Mouse (Mus musculus) hematopoietic stem cell, adult 5-6 weeks (primary cell): ENCODE results near the gene Pstpip1. TPM values are rescaled to one million over a fixed set of nuclear protein-coding genes. Genes with fewer than 3 reads are reported as not detected.

Source experiments
- ATAC-seq, 2 experiments: fragments of 125-278 bp in 1 of 2; replicated peaks in 1 of 2; 2 replicates each; pipeline ENCODE4 v1.8.0; 2016 to 2017; ENCODE audit warnings: inconsistent platforms in 2 of 2, mild to moderate bottlenecking in 2 of 2, moderate number of reproducible peaks in 2 of 2, low read depth in 1 of 2, moderate TSS enrichment in 1 of 2; ENCODE audit not compliant: low FRiP score in 2 of 2, poor library complexity in 2 of 2, severe bottlenecking in 2 of 2, insufficient read depth in 1 of 2, low TSS enrichment in 1 of 2
- total RNA-seq: library from RNA; stranded (forward); fragments of 172-1452, 232-1000 nt; gene quantifications from 2 replicates; pipeline ENCODE4 v1.2.3, GENCODE M21; 2017

Gene Pstpip1
- total RNA-seq, 1 experiment from 2014 or later, result 109 TPM

DNA sequence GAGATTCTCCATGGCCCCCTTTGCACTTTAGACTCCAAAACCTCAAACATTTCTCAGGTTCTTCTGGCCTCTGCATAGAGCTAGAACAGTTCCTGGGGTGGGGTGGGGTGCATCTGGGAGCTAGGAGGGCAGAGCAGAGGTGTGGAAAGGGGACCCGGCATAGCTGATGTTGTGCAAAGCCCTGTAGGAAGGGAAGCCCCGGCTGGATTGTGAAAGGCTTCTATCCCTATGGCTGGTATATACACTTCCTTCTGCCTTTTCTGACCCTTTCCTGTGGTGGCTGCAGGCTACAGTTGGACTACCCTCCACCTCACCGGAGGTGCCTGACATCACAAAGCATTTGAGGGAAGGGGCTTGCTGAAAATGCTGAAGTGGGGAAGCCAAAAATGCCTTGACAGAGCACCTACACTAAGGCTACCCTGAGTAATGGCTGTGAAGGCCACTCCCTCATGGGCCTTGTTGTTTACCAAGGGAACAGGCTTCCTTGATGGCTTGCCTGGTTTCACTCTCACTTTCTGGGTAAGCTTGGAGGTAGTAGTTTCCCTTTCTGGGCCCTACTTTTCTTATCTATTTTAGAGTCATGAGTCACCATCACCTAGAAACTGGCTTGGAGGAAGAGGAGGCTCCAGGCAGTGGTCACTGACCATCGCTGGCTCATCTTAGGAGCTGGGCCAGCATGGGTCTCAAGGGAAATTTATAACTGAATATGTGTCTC lies 8.0 kb downstream of the Pstpip1 start:
- peak; percentile 33 to 45; a peak in 3 of 4 replicates for ATAC-seq

DNA sequence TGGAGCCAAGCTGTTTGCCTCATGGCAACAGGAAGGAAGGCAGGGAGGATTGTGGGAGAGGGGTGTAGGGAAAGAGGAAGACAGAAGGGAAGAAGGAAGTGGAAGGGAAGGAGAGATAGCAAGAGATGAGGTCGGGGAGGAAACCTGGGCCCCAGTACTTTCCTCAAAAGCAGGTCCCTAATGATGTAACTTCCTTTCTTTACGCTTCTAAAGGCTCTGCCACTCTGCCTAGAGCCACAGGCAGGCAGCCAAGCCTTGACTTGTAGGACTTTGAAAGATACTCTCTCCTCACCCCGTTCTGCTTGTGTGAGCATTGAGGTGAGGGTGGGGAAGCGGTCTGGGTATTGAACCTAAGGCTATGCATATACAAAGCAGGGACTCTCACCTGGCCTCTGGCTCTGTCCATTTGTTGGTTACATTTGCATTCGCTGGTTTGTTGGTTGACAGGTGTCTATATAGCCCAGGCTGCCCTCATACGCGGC lies 10.3 kb downstream of the Pstpip1 start:
- peak; percentile 36 to 68 for ATAC-seq

DNA sequence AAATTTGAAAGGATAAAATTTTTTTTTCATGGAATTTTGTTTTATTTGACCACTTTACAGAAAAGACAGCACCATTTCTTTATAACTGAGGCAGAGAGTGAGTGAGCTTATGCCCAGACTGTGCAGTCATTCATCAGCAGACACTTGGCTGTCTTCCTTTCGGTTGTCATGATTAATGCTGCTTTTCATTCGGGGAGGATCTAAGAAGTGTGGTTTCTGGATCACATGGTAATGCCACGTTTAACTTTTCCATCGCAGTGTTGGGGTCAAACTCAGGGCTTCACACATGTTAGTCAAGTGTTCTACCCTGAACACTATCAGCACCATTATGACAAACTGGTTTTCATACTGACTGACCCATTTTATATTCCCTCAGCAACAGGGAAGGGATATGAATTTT lies 11.3 kb downstream of the Pstpip1 start:
- no peak for ATAC-seq

DNA sequence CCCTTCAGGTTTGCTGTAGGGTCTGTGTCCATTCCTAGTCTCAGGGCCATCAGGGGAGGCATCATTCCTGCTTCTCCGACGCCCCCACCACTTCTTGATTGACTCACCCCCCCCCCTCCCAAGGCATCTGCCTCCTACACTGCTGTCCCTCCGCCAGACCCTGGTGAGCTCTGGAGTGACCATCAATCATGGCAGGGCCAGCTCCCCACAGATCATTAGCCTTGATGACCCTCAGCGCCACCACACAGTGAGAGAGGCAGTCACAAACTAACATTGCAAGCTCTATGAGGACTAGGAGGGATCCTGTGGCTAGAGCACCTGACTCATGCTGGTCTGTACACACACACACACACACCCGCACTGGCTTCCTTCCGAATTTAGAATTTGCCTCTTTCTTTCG lies 15.2 kb downstream of the Pstpip1 start:
- 0 out of 4 replicates have a peak, but pooled peaks of 1 of the 2 experiments have one; percentile 22 for ATAC-seq

DNA sequence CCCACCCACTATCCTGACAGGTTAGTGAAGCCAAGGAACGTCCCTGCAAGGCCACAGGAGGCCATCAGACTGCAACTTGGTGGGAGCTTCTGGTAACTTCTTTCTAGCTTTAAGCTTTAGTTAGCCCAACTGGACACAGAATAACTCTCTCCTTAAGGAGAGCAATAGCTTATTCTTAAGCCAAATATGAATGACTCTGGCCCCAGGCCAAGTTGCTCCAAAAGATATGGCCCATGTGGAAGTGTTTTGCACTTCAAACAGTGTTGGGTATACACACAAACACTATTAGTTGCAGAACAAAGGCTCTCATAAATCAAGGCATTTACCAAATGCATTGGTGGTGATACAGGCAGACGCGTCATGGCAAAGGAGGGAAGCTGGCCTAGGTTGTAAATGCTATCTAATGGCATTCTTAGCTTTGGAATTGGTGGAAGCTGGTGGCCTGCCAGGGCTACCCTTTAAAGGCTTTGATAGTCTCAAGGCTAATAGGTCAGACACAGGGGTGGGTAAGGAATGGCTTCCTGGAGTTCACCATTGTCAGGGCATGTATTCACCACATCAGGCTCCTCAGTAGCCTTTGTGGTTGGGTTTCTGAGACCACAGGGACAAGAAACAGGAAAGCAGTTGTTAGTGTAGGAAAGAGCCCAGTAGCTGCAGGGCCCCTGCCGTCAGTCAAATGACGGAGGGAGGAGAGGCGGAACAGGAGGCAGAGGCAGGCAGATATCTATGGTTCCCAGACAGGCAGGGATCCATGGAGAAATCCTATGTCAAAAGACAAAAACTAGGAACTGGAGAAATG lies 16.7 kb downstream of the Pstpip1 start:
- peak; percentile 51 to 60 for ATAC-seq

DNA sequence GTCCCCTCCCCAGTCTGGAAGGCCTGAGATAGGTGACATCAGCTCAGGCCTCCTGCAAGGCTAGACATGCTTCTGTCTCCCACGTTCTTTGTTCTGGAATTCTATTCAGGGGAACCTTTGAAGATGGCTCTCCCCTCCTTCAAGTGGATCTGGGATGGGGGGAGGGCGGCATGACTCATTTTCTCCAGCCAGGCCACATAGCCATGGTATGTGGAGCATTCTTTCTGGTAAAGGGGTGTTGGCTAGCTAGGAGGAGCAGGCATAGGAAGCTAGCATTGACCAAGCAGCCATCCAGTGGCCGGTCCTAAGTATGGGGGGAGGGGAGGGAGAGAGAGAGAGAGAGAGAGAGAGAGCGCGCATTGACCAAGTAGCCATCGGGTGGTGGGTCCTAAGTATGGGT lies 17.8 kb downstream of the Pstpip1 start:
- no peak for ATAC-seq

DNA sequence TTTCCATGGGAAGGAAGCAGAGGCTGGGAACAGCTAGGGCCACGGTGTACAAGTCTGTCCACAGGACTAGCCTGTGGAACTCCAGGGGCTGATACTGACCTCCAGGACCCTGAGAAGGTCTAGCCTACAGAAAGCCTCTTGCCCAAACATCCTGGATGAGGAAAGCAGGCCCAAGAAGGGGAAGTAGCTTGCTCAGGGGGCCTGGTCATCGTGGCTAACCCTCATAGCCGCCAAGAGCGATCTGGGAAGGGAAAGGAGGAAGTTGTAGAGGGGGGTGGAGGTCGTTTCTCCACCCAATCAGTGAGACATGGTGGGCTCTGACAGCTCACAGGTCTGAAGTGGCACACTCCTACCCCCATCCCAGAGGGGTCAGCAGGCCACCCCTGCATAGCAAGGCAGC lies 18.4 kb downstream of the Pstpip1 start:
- ATAC-seq, result peak; percentile 61 to 78

DNA sequence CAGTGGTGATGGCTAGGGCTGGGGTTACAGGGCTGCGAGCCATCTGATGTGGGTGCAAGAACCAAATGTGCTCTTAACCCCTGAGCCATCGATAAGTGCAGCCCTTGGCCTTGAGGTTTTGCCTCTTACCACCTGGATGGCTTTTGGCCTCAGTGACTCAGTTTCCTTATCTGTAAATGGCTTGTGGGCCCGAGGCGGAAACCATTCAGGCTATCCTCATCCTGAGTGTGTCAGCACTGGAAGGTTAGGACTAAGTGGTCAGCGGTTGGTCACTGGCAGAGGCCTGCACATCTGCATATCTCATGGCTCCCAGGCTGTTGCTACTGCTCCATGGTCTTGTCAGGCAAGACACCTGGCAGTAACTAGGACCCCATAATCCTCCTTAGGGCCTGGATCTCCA lies 28.3 kb downstream of the Pstpip1 start:
- no peak for ATAC-seq

DNA sequence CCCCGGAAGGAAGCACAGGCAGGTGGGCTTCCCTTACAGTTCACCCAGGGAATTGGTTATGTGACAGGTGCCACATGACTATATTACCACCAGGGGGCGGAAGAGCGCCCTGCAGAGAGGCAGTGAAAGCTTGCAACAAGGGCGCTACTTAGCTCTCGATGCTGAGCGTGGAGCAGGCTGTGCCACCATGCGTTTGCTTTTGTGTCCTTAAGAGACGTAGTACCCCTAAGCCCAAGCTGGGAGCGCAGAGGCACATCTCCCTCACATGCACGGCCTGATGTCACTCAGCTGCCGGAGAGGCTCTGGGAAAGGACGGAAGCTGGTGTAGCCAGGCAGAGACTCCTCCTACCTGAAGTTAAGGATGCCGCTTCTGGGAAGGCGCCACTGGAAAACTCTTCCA lies 28.8 kb downstream of the Pstpip1 start:
- ATAC-seq, result peak; percentile 72 to 93

DNA sequence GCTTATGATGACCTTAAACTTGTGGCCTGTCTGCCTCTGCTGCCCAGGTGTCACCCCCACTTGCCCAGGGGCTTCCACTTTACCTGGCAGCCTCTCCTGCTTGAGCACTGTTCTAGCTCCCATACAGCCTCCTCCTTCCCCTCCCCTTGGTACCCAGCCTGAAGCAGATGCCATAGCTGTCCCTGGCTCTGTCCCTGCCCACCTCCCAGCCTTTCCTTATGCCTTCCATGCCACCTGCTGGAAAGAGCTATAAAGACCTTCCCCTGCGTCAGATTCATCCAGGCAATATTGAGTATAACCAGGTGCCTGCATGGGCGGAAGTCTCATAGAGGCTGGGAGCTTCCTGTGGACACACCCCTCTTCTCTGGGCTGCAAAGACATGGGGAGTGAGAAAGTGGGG lies 29.9 kb downstream of the Pstpip1 start:
- no peak for ATAC-seq

DNA sequence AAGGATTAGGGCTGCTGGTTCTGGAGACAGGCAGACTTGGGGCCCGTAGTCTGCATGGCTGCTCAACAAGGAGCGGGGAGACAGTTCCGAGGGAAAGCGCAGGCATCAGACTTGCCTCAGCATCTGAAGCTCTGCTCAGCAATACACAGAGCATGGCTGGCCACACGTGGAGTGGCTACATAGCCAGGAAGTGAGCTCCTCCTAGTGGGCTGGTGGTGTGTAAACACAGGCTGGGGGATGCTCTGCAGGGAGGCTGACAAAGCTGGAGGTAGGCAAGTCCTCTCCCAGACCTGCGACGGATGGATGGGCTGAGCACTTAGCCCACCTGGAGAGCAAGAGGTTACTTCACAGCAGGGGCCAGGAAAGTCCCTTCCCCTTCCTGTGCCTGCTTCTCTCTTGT lies 31.3 kb downstream of the Pstpip1 start:
- ATAC-seq, result no peak

DNA sequence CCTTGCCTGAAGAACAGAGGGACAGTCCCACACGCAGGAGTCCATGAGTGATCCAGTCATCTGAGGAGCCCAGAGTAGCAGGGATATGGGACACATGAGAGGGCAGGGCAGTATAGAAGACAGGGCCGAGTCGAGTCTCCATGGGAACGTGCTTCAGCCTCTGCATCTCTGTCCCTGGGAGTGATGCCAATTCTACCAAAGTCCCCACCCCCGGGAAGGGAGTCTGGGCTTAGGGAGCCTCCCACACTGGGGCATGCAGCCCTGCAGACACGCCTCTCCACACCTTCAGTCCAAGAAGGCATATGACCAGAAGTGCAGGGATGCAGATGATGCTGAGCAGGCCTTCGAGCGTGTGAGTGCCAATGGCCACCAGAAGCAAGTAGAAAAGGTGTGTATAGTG lies 33.2 kb downstream of the Pstpip1 start:
- no peak for ATAC-seq

DNA sequence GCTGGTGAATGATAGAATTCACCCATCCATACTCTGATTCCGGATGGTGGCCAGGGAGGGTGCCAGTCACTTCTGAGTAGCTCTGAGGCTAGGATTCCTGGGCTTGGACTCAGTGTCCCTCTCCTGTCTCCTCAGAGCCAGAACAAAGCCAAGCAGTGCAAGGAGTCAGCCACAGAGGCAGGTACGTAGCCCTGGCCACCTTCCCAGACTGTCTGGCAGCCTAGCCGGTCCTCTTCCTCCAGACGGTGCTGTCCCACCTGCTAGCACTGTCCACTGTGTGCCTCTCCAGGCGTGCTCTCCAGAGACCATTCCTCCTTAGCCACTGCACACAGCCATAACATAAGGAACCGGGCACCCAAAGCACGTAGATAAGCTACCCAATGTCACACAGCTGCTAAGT lies 33.9 kb downstream of the Pstpip1 start:
- no peak for ATAC-seq

DNA sequence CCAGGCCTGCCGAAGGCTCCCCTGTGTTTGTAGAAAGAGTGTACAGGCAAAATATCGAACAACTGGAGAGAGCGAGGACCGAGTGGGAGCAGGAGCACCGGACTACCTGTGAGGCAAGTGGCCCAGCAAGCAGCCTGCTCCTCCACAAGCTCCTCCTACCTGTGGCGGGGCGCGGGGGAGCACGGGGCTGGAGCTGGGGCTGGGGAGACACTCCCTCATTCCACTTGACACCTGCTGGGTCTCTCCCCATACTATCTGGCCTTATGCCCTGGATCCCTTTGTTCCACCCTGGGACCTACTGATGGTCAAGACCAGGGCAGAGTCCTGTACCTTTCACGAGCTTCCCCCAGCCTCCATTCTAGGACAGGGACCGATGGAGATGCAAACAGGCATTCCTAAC lies 34.8 kb downstream of the Pstpip1 start:
- no peak for ATAC-seq

DNA sequence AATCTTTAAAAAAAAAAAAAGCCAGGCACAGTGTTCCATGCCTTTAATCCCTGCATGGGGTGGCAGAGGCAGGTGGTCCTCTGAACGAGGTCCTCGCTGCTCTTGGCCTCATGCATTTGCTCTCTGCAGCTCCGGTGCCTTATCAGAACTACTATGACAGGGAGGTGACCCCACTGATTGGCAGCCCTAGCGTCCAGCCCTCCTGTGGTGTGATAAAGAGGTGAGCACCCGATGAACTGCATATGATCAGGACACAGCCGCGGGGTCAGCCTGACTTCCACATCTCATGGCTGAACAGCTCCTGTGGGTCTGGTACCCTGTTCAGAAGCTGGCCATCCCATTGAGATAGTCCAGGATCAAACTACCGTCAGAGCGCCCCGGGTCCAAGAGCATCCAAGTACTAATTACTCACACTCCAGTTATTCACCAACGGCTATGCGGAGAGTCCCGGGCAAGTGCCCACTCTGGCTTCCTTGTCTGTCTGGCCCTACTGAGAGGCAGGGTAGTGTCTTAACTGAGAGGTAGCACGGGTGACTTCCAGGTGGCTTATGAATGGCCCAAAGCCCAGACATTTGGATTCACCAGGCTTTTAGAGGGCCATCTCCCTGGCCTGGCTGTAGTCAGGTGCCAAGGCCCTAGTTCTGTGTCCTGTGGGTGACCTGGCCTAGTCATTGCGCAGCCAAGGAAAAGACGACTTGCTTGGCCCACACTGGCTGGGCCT lies 36.9 kb downstream of the Pstpip1 start:
- ATAC-seq, result no peak

DNA sequence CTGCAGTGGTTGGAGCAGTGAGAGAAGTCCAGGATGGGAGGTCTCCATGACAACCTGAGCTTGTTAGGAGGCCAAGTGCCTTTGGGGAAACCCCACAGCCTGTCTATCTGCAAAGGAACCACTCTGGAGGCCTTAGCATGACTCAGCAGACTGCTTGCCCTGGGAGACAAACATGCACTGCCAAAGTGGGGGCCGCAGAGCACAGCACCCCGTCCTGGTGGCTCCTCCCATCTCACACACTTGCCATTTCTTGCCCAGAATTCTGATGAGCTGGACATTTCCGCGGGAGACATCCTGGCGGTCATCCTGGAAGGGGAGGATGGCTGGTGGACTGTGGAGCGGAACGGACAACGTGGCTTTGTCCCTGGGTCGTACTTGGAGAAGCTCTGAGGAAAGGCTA lies 38.6 kb downstream of the Pstpip1 start:
- ATAC-seq, result peak; percentile 44 to 52; a peak in 3 of 4 replicates

DNA sequence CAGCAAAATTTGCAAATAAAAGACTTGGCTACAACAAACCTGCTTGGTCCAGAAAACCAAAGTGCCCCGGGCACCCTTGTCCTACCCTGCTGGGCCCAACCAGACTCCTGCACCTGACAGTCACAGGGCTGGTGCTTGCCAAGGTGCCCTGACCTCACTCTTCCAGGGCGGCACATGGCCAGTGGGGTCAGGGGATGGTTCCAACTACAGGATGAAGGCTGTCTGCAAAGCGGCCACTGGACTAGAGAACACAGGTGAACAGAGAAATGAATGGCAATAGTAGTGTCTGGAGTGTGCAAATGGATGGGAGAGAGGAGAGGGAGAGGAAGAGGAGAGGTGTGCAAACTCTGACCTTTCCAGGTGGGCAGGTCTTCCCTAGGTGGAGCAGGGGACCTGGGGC lies 40.2 kb downstream of the Pstpip1 start:
- no peak for ATAC-seq

DNA sequence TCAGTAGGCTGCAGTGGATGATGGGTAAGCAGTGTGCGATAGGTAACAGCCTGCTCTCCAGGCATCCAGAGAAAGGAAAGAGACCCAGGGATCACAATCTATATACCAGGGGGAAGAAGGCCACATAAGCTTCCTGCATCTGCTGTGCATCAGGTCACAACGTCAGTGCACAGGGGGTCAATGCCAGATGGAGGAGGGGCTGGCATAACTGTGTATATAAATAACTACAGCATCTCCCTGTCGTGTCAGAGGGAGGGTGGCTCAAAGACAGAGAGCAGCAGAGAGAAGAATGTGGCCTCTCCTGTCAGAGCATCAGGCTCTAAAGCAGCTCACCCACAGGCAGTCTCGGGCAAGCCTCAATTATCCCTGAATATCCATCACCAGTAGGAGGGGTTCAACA lies 40.8 kb downstream of the Pstpip1 start:
- ATAC-seq, result no peak
